Mouse (Mus musculus) liver, embryonic 14.5 days (tissue): ENCODE measurements around the gene Lpp.

ENCODE experiments used
- CTCF ChIP-seq: IDR thresholded peaks from 2 replicates; pipeline ENCODE4 v1.5.1; 2016; ENCODE audit warnings: antibody characterized with exemption, low read depth, control low read depth
- EP300 ChIP-seq: IDR thresholded peaks from 2 replicates; pipeline ENCODE4 v1.6.1; 2016; ENCODE audit warnings: antibody characterized with exemption, low read depth

GRCm38 (mm10) chr16:24454493-24454892, 61.2 kb downstream of the Lpp start:
- no peak for TF ChIP-seq EP300
- TF ChIP-seq CTCF: no peak
